ENCODE assay signal across 1 mouse cellular context in the genomic region with DNA sequence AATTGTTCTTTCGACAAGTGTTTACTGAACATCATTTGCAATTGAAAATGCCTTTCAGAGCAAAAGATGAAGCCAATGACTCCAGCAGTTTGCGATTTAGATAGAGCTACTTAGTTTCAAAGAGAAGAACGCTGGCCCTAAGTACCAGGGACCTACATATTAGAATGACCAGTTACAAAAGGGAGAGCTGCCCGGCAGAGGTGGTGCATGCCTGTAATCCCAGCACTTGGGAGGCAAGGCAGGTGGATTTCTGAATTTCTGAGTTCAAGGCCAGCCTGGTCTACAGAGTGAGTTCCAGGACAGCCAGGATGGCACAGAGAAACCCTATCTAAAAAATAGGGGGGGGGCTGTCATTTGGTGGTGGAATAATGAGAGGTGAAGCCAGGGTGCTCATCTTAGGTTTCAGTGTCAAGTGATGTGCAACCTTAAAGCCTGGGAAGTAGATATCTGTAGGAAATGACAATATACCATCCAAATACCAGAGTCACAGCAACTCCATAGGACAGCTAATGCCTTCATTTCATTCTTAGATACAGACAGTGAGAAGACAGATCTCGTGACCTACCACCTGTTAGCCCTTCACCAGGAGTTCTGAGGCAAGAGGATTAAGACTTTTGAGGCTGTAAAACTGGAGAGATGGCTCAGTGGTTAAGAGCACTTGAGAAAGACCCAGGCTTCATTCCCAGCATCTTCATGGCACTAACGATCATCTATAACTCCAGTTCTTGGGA.
A peak's percentile ranks its signal among the peaks of the same experiment; 100 is the strongest.
TF ChIP-seq lines count a peak whose summit lies in the region.

No protein-coding gene starts in this region.

TF ChIP-seq in MEL, 35 proteins besides CTCF, POLR2A, EP300 and RAD21 (continued from another document):
- TF ChIP-seq NELFE (IDR thresholded peaks at IDR 0.05; ENCODE audit: low read depth, low read length) (no peak; the same call in 1 of the 2 replicates), ZC3H11A (IDR thresholded peaks at IDR 0.05; ENCODE audit: low read depth, low read length) (no peak), NRF1 (IDR thresholded peaks at IDR 0.05; ENCODE audit: insufficient read depth, low read depth, low read length, poor library complexity, severe bottlenecking) (no peak), ZKSCAN1 (IDR thresholded peaks at IDR 0.05; ENCODE audit: low read depth, low read length) (no peak), ZNF384 (IDR thresholded peaks at IDR 0.05; ENCODE audit: low read depth, low read length) (no peak), ETS1 (IDR thresholded peaks at IDR 0.05; ENCODE audit: low read depth, low read length) (peak; percentile 50; the same call in 1 of the 2 replicates), E2F4 (IDR thresholded peaks at IDR 0.05; ENCODE audit: borderline replicate concordance, low read depth, low read length) (no peak), USF2 (IDR thresholded peaks at IDR 0.05; ENCODE audit: borderline replicate concordance in 1 of 2, insufficient read depth in 1 of 2, low read depth in 1 of 2, low read length in 2 of 2) (no peak), ZMIZ1 (IDR thresholded peaks at IDR 0.05; ENCODE audit: low read depth, low read length) (peak; percentile 56; the same call in 1 of the 2 replicates), MYB (IDR thresholded peaks at IDR 0.05; ENCODE audit: low read depth, low read length) (no peak)
